16 mouse cellular contexts compared by ENCODE assay signal in the genomic region with DNA sequence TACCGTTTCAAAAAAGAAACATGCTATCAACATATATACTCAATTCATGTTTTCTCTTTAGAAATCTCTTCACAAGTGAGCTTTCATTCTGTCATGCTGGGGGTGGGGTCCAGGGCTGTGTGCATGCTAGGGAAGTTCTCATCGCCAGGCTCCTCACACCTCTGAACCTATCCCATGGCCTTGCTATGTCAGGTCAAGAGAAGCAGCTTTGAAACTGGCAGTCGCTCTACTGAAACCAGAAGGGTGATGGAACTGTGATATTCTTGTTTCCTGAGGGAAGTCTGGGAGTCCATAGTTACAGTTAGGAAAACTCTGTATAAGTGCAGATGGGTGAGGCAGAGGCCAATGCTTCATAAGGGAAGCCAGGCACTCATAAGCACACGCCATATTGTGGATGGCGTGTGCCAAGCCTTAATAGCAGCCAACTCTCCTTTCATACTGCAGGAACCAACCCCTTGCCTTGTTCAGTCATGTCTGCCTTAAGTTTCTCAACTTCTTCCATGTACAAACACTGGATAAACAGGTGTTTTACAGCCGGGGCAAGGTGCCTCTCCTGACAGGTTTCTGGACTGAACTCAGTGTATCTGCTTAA. TPM values are rescaled to one million over a fixed set of nuclear protein-coding genes. Genes with fewer than 3 reads are reported as not detected.
DNase-seq lines count a peak whose midpoint lies in the region; ATAC-seq lines count a peak whose summit lies in the region.
"Had no signal": no experiment of that assay in that cellular context is flagged by ENCODE, and none has a peak within 500 bp of the region (broad histone marks: within the 10 kb centered on the region; RNA-seq: fewer than 3 reads in every experiment).

No protein-coding gene starts in this region.

- WGBS in forebrain, embryonic 15.5 days: 76% methylated on average over 6 of the region's 6 CpGs
- 91% methylated on average over 6 of the region's 6 CpGs for WGBS in forebrain, embryonic 11.5 days
- WGBS in stomach, embryonic 15.5 days: 74% methylated on average over 6 of the region's 6 CpGs
- 95% methylated on average over 6 of the region's 6 CpGs for WGBS in midbrain, embryonic 14.5 days

- H3K9ac ChIP-seq in forebrain, embryonic 15.5 days (replicated peaks): no peak overlapping the region
- H3K9ac ChIP-seq in forebrain, embryonic 11.5 days (ENCODE audit: low read length): no peak overlapping the region
- H3K9ac ChIP-seq in stomach, embryonic 15.5 days: no peak overlapping the region
- no peak overlapping the region for H3K9ac ChIP-seq in midbrain, embryonic 14.5 days (replicated peaks; ENCODE audit: low read length)
- H3K9ac ChIP-seq: embryonic facial prominence, embryonic 12.5 days; heart, embryonic 12.5 days; hindbrain, embryonic 14.5 days; intestine, embryonic 15.5 days had no signal

- H3K36me3 ChIP-seq in forebrain, embryonic 15.5 days: no peaks in the 10 kb centered on the region
- H3K36me3 ChIP-seq in forebrain, embryonic 11.5 days (ENCODE audit: control insufficient read depth, insufficient read depth, low read length): no peaks in the 10 kb centered on the region
- no peaks in the 10 kb centered on the region for H3K36me3 ChIP-seq in stomach, embryonic 15.5 days
- no peaks in the 10 kb centered on the region for H3K36me3 ChIP-seq in midbrain, embryonic 14.5 days (ENCODE audit: control insufficient read depth, insufficient read depth, low read length)
- H3K36me3 ChIP-seq: embryonic facial prominence, embryonic 12.5 days; heart, embryonic 12.5 days; hindbrain, embryonic 10.5 days; intestine, embryonic 15.5 days had no signal

- no peak overlapping the region for H3K4me3 ChIP-seq in forebrain, embryonic 15.5 days
- no peak overlapping the region for H3K4me3 ChIP-seq in forebrain, embryonic 11.5 days (ENCODE audit: low read depth, low read length)
- no peak overlapping the region for H3K4me3 ChIP-seq in stomach, embryonic 15.5 days (replicated peaks)
- no peak overlapping the region for H3K4me3 ChIP-seq in midbrain, embryonic 14.5 days (replicated peaks; ENCODE audit: low read depth, low read length)
- H3K4me3 ChIP-seq: embryonic facial prominence, embryonic 12.5 days; heart, embryonic 12.5 days; hindbrain, embryonic 10.5 days; intestine, embryonic 15.5 days had no signal

- no peaks in the 10 kb centered on the region for H3K27me3 ChIP-seq in forebrain, embryonic 15.5 days
- H3K27me3 ChIP-seq in forebrain, embryonic 11.5 days (ENCODE audit: control insufficient read depth, insufficient read depth, low read length): no peaks in the 10 kb centered on the region
- H3K27me3 ChIP-seq in stomach, embryonic 15.5 days (replicated peaks): no peaks in the 10 kb centered on the region
- no peaks in the 10 kb centered on the region for H3K27me3 ChIP-seq in midbrain, embryonic 14.5 days (ENCODE audit: control insufficient read depth, insufficient read depth, low read length)
- H3K27me3 ChIP-seq: embryonic facial prominence, embryonic 12.5 days; heart, embryonic 12.5 days; intestine, embryonic 15.5 days had no signal

- DNase-seq in forebrain, embryonic 11.5 days (ENCODE audit: low spot score): no peak
- DNase-seq in layer of hippocampus, postnatal 14 days (ENCODE audit: low spot score in 2 of 2): peak; percentile 18 to 48
- no peak for DNase-seq in layer of hippocampus, adult 9-10 months (ENCODE audit: low spot score)
- DNase-seq in midbrain, embryonic 14.5 days: no peak
- DNase-seq: adrenal gland, adult 2 months; adrenal gland, postnatal 25 days; cerebellum, adult 8-10 months; cerebellum, postnatal 25 days; gastrocnemius, postnatal 10 days had no signal

- peaks cover 28% of the 10 kb centered on the region for H3K4me1 ChIP-seq in forebrain, embryonic 15.5 days
- H3K4me1 ChIP-seq in forebrain, embryonic 11.5 days (replicated peaks; ENCODE audit: control insufficient read depth, insufficient read depth, low read length): peaks cover 1% of the 10 kb centered on the region; the same call in 1 of the 2 replicates
- H3K4me1 ChIP-seq in stomach, embryonic 15.5 days: peaks cover 5% of the 10 kb centered on the region; the same call in 1 of the 2 replicates
- H3K4me1 ChIP-seq in midbrain, embryonic 14.5 days (ENCODE audit: control insufficient read depth, insufficient read depth, low read length): peaks cover 5% of the 10 kb centered on the region; the same call in 1 of the 2 replicates

- H3K9me3 ChIP-seq in forebrain, embryonic 15.5 days: no peaks in the 10 kb centered on the region
- no peaks in the 10 kb centered on the region for H3K9me3 ChIP-seq in forebrain, embryonic 11.5 days (ENCODE audit: control insufficient read depth, low read length)
- H3K9me3 ChIP-seq in stomach, embryonic 15.5 days: no peaks in the 10 kb centered on the region
- H3K9me3 ChIP-seq in midbrain, embryonic 14.5 days (ENCODE audit: control insufficient read depth, low read length): no peaks in the 10 kb centered on the region
- H3K9me3 ChIP-seq: embryonic facial prominence, embryonic 12.5 days; heart, embryonic 12.5 days; hindbrain, embryonic 10.5 days; intestine, embryonic 15.5 days had no signal

- peak overlapping the region; percentile 40; the same call in 1 of the 2 replicates for H3K27ac ChIP-seq in forebrain, embryonic 15.5 days (replicated peaks)
- H3K27ac ChIP-seq in forebrain, embryonic 11.5 days (ENCODE audit: low read depth, low read length): no peak overlapping the region
- H3K27ac ChIP-seq in stomach, embryonic 15.5 days: no peak overlapping the region
- H3K27ac ChIP-seq in midbrain, embryonic 14.5 days (replicated peaks; ENCODE audit: low read depth, low read length): no peak overlapping the region
- H3K27ac ChIP-seq: embryonic facial prominence, embryonic 12.5 days; hindbrain, embryonic 10.5 days; hindbrain, embryonic 14.5 days; intestine, embryonic 15.5 days had no signal

- no peak overlapping the region for H3K4me2 ChIP-seq in forebrain, embryonic 15.5 days (replicated peaks)
- no peak overlapping the region for H3K4me2 ChIP-seq in forebrain, embryonic 11.5 days (ENCODE audit: low read depth, low read length, severe bottlenecking)
- H3K4me2 ChIP-seq in stomach, embryonic 15.5 days: no peak overlapping the region
- H3K4me2 ChIP-seq in midbrain, embryonic 14.5 days (ENCODE audit: low read length): no peak overlapping the region
- H3K4me2 ChIP-seq: embryonic facial prominence, embryonic 12.5 days; heart, embryonic 12.5 days; hindbrain, embryonic 14.5 days; intestine, embryonic 15.5 days had no signal

- peak; percentile 86 for ATAC-seq in forebrain, embryonic 15.5 days (replicated peaks)
- ATAC-seq in forebrain, embryonic 11.5 days (replicated peaks; ENCODE audit: low FRiP score): no peak
- ATAC-seq in stomach, embryonic 15.5 days (ENCODE audit: insufficient read depth, low FRiP score, low read depth): 0 out of 2 replicates have a peak, but pooled peaks have one; percentile 20
- ATAC-seq in midbrain, embryonic 14.5 days (ENCODE audit: low FRiP score, low TSS enrichment): no peak
- ATAC-seq: intestine, embryonic 15.5 days had no signal

RNA-seq across cellular contexts. Expression of gene Nid2, which starts 10.8 kb away (rescaled TPM):
- 22.2 and 29.9 TPM in 2 replicates for polyA plus RNA-seq in forebrain, embryonic 15.5 days (2015; fragmentation: Nextera tagmentation; extraction: Ambion mirVana)
- polyA plus RNA-seq in forebrain, embryonic 11.5 days (2014; fragmentation: Nextera tagmentation; extraction: Ambion mirVana): 45.2 and 46.6 TPM in 2 replicates
- 10 to 100 TPM in 1 of 2 experiments, 1 to 10 TPM in 1; 8.6 to 17.2 TPM for total RNA-seq in layer of hippocampus, postnatal 14 days (2021)
- 73.8 and 75.1 TPM in 2 replicates for polyA plus RNA-seq in stomach, embryonic 15.5 days (2015; fragmentation: Nextera tagmentation; extraction: Ambion mirVana)
- 8.5 and 48.3 TPM in 2 replicates for polyA plus RNA-seq in midbrain, embryonic 14.5 days (2014; fragmentation: Nextera tagmentation; extraction: Ambion mirVana)

Comparison
In these comparisons a context has a peak if more than half of its experiments do, and no peak if none do; other contexts are left out.
1. ATAC-seq: peak in forebrain, embryonic 15.5 days (single experiment) and stomach, embryonic 15.5 days (single experiment); none in forebrain, embryonic 11.5 days (single experiment) and midbrain, embryonic 14.5 days (single experiment).
2. DNase-seq: peak in layer of hippocampus, postnatal 14 days (2 of 2); none in forebrain, embryonic 11.5 days (single experiment), layer of hippocampus, adult 9-10 months (single experiment) and midbrain, embryonic 14.5 days (single experiment).